Mouse (Mus musculus): ENCODE measurements around the gene Rplp1. TPM values are rescaled to one million over a fixed set of nuclear protein-coding genes. Genes with fewer than 3 reads are reported as not detected.

The Rplp1 gene
- total RNA-seq, 2 experiments from 2014 or later, result 2,143 to 2,265 TPM

DNA sequence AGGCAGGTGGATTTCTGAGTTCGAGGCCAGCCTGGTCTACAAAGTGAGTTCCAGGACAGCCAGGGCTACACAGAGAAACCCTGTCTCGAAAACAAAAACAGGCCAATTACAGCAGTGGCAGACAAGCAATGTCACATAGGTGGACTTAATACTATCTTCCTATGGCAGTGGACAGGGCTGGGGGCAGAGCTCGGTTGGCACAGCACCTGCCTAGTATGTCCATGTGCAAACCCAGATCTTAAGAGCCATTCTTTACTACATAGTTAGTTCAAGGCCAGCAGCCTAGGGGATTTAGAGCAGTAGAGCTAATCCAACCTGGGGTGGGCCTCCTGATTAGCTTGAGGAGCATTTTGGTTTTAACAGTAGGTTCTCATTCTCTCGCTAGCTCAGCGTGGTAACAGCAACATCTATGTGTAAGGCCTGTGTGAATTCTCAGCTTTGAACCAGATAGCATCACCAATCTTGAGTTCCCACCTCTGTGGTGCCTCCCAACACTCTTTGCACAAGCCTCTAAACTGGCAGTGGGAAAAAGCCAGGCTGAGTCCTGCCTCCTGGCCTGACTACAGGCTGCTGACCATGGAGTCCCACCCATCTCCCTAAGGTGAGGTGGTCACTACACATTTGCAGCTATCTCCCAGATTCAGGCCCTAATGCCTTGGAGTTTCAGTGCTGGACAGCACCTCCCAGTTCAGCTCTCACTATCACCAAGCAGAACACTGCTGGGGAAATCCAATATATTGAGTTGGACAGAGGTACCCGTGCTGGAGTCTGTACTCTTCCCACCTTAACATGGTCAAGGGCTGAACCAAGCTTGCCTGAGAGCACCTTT lies 2.8 kb downstream of the Rplp1 start:
- DNase-seq, result no peak

DNA sequence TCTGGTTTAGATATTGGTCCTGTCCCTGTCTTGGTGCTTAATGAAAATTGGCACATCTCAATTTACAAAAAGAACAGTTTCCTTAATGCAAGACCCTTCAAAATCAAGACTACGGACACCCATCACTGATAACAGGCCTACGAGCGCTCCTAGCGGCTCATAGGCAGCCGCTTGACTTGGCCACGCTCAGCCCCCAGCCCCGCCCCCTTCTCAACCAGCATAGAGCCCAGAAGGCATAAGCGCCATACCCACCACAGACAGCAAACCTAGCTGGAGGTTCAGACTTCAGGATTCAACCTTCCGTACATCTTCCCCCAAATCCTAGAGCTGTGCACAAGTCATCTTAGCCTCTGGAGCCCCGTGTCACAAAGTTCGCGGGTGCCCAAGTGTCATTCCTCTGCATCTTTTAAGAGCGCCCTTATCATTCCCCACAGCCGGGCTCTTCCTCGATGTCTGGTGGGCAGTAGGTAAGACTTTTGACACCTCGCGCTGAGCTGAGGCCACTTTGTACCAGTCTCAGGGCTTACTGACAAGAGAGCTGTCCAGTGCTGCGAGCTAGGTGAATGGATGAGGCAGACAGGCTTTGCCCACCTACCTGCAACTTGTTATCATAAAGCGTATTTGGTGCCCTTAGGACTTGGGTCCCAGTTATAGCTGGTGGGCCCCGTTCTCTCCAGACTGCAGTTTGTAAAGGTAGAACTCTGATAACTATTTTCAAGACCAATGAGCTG lies 3.7 kb downstream of the Rplp1 start:
- peak; percentile 20 to 70 for DNase-seq

DNA sequence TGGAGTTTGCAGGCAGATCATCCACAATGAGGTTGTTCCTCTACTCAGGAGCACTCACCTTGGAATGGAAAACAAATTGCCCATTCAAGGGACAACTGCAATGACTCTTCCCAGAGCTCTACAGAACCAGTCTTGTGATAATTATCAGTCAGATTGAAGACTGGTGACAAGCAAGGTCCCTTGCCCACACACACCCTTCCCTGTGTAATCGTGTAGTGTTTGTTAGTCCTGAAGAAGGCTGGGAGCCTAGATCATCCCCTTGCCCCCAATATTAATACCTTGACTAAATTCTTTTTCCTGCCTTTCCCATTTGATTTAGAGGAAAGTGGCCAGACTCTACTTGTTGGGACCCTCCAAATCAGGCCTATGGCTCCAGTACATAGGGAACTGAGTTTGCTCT lies 4.7 kb downstream of the Rplp1 start:
- no peak for DNase-seq

DNA sequence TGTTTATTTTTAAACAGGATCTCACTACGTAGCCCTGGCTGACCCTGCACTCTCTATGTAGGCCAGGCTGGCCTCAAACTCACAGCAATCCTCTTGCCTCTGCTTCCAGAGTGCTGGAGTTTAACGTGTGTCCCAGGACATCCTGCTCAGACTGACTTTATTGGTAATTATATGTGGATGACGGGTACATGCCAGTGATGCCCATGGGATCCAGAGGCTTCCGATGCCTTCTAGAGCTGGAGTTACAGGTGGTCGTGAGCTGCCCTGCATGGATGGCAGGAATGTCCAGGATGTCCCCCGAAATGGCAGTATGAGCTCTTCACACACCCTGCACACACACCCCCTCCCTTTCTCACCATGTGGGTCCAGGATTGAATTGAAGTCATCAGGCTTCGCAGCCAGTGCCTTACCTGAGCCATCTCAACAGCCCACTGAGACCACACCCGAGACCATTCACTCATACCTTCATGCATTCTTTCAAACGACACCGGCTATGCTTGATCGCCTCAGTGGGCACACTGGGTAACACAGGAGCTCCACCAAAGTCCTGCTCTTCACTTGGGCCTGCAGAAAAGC lies 5.4 kb downstream of the Rplp1 start:
- DNase-seq, result no peak

- DNase-seq, result no peak
Measured at GRCm38 (mm10) chr9:61908341-61908740, 6.0 kb downstream of the Rplp1 start.

GRCm38 (mm10) chr9:61907621-61908295 lies 6.6 kb downstream of the Rplp1 start:
- DNase-seq, result no peak

DNA sequence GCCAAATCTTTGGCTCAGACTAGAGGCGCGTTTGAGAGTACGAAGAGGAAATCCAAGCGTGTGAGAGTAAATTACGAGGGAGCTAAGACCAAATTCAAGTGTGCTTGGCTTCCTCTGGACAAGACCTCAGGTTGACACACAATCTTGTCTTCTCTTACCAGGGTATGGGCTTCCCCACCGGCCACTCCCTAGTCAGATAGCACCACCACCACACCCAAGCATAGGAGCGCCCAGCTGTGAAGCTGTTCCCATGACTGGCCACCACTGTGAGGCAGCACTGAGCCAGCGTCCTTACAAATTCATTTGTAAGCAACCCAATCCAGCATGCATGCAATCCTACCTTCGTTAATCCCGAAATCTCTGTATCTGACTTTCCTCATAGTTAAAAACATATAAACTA lies 7.4 kb downstream of the Rplp1 start:
- peak; percentile 55 to 69 for DNase-seq

DNA sequence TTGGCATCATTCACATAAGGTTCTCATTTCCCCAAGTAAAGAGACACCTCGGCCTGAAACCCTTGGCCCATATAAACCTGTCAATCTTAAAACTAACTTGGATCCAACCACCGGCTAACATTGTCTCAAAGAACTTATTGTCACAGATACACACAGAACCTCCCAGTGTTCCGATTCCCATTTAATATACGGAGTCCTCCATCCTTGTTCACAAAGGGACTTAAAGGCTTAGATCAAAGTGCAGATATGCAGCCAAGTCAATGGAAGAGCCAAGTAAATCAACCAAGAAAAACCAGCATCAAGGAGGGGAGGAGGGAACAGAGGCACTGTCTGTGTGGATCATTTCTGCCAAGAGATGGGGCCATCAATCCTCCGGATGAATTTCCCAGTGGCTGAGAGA lies 8.8 kb downstream of the Rplp1 start:
- DNase-seq, result no peak

DNA sequence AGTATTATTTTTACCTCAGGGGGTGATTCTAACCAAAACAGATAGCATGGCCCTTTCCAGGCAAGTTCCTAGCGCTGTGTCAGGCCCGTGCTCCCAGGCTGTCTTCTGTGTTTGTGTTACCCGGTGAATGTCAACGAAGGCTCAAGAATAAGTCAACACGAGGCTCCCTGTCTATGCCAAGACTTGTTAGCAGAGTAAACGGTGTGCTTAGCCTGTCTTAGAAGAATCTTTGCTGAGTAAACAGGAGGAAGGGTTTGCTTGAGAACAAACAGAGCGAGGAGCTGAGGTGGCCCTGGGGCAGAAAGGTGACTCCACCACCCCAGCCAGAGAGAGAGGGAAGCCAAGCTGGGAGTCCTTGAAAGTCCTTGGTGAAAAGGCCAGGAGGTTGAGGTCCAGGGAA lies 10.1 kb downstream of the Rplp1 start:
- no peak for DNase-seq

- no peak for DNase-seq
Measured at GRCm38 (mm10) chr9:61902445-61902844, 11.9 kb downstream of the Rplp1 start.

DNA sequence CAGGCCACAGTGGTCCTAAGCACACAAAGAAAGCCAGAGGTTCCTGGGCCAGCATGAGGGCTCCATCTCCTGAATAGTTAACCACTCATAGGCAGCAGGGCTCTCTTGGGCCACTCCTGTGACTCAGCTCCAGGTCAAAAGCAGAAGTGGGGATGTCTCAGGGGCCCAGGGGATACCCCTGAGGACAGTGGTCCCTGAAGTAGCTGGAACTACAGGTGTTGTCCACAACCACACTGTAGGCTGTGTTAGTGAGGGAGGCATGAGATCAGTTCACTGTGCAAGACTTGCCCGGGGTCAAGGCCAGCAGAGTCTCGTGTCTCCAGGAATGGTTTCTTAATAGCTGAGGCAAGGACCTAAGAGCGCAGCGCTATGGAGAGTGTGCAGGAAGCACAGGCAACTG lies 12.8 kb downstream of the Rplp1 start:
- no peak for DNase-seq

- DNase-seq, result peak; percentile 81 to 85
Measured at GRCm38 (mm10) chr9:61899804-61900203, 14.5 kb downstream of the Rplp1 start.

DNA sequence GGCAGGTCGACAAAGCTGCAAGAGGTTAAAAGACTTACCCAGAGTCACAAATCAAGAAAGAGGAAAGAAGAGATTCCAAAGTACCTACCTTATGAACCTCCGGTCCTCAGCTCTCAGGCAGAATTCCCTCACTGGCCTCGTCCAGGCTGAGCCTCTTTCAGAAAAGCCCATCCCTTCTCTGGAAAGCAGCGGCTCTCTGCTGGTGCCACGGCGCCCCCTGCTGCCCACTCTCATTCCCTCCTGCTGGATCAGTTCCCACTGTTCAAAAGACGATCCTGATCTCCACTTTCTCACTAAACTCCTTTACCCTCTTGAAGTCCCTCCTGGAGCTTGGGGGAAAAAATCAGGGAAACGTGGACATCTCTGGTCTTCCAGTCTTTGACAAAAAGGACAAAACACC lies 15.9 kb downstream of the Rplp1 start:
- peak; percentile 83 to 91 for DNase-seq

DNA sequence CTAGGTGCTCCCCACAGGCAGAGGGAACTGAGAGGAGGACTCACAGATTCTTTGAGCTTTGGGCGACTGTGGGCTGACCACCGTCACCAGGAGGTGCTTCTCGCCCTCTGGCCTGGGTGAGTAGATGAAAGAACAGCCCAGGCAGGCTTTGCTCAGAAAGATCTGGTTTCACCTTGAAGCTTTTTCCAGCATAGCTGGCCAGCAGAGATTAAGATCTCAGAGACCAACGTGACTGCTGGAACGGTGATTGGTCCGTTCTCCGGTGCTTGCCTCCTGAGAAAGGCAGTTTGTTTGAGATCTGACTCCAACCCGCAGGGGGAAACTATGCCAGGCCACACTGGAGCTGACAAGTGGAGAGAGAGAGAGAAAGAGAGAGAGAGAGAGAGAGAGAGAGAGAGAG lies 19.3 kb downstream of the Rplp1 start:
- DNase-seq, result peak; percentile 36 to 37

- no peak for DNase-seq
Measured at GRCm38 (mm10) chr9:61889855-61890254, 24.5 kb downstream of the Rplp1 start.

DNA sequence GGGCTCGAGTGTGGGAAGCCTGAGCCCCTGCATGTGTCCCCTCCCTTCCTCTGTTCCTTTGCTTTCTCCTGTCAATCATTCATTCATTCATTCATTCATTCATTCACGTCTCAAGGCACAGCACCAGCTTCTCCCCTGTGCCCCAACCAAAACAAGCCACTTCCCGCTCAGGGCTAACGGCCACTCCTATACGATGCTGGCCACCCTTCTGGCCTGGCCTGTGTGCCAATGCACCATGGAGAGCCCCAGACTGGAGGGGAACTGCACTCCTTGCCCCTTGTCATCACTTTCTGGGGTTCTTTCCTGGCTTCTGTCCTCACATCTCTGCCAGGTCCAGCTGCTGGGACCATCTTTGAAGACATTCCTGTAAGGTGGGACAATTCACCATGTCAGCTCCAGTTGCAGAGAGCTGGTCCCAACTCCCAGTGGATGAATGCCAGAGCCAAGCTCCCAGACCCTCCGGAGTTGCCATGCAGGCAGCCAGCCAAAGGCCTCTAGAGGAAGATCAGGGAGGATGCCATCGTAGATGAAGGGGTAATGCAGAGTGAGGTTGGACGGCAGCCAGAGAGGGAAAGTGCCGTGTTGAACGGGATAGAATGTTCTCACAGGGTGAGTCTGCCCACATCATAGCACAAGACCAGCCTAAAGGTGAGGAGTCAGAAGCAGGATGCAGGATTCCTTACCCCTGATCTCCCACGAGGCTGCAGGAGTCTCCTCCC lies 26.5 kb downstream of the Rplp1 start:
- DNase-seq, result no peak

DNA sequence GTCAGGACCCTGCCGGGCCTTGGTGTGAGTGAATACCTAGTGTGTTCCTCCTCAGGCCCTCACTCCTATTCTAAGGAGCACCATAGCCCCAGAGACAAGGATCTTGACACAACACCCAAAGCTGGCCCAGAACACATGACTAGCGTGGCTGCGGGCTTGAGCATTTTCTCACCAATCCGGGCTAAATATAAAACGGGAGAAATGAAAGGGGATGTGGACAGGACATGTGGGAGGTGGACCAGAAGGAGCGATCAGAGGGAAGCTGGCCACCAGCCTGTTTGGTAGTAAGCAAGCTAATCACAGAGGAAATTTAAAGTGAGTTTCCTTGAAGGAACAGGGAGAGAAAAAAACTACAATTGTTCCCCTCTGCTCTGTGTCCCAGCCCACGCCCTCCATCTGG lies 28.4 kb downstream of the Rplp1 start:
- no peak for DNase-seq

DNA sequence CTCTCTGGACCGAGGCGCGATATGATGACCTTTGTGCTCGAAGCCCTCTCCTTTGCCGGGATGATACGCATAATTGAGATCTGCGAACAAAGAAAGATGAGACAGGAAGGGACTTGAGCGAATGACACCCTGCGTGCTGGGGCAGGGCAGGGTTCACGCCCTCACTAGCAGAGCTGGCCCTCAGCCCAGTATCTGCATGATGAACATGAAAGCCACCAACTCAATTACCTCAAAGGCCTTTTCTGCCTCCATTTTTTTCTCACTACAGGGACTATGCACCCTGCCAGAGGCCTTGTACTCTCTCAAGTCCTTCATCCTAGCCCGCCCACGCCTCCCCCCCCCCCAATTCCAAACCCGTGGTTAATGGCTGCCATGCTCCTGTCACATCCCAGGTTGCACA lies 29.4 kb downstream of the Rplp1 start:
- DNase-seq, result no peak

DNA sequence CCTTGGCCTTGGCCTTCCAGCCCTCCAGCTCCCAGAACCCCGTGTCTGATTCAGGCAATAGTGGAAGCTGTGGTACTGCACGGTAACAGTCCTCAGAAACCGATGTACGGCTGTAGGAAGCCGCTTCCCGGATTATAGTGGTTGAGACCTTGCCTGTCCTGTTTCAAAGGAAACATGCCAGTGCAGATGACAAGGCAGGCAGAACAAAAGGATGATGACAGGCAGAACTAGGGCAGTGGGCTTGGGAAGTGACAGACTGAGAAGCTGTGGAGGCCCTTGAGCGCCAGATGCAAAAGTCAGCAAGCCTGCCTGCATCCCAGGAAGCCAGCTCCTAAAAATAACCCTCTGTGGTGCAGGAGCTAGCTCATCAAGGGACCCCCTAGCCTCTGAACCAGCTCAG lies 30.0 kb downstream of the Rplp1 start:
- no peak for DNase-seq

DNA sequence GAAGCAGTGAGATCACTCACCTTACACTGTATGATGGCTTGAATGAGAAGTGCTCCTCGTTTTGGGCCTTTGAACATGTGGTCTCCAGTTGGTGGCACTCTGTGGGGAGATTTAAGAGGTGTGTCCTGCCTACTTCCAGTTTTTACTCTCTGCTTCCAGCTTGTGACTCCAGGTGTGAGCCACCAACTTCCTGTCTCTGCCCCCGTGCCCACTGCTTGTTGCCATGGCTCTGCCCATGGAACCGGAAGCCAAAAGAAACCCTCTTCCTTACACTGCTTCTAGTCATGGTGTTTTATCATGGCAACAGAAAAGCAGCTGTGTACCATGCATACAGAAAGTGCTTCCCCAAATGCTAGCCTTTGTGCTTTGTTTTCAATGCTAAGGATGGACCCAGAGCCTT lies 32.2 kb downstream of the Rplp1 start:
- no peak for DNase-seq

- peak; percentile 52 to 72 for DNase-seq
Measured at GRCm38 (mm10) chr9:61878889-61879288, 35.5 kb downstream of the Rplp1 start.
